Mouse (Mus musculus): ENCODE results near the gene Adam15. TPM values are rescaled to one million over a fixed set of nuclear protein-coding genes. Genes with fewer than 3 reads are reported as not detected.

Gene Adam15
- total RNA-seq, 1 experiment, result 56.3 TPM

DNA sequence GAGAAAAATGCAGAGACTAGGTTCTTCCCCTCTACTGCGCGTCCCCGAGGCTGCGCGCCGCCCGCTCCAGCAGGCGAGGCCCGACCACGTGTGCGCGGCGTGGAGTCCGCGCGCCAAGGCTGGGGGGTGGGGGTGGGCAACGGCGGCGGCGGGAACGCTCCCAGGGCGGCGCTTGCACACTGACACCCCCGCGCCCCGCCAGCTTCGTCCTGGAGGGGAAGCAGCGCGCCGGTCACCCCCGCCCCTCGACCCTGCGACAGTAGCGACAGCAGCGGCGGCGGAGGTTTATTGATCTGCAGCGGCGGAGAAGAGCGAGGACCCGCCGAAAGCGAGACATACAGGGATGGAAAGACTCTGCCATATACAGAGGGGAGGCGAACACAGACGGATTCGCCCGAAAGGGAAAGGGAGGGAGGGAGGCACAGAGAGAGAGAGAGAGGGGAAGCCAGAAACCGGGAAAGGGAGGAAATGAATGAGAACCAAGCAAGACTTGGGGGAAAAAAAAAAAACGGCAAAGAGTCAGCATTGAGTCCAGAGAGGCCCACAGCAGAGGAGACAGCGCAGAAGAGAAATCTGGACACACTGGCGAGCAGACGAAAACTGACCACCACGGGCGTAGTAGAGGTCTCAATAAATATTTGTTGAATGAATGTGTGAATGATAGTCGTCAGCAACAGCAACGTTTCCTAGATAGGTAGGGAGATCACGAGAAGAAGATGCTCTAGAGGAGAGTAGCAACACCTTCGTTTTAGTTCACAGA lies 30.0 kb downstream of the Adam15 start:
- peaks cover 0 to 25% of the 10 kb centered on the region in 2 experiments; a peak in 2 of 4 replicates for H3K4me1 ChIP-seq (ENCODE audit: control insufficient read depth in 2 of 2, insufficient read depth in 2 of 2, low read length in 2 of 2, poor library complexity in 1 of 2)
- H3K27ac ChIP-seq (ENCODE audit: insufficient read depth, low read depth, low read length, poor library complexity, severe bottlenecking), result no peak overlapping the region
- no peak overlapping the region for H3K9ac ChIP-seq (ENCODE audit: insufficient read depth, low read depth, low read length, poor library complexity, severe bottlenecking)

DNA sequence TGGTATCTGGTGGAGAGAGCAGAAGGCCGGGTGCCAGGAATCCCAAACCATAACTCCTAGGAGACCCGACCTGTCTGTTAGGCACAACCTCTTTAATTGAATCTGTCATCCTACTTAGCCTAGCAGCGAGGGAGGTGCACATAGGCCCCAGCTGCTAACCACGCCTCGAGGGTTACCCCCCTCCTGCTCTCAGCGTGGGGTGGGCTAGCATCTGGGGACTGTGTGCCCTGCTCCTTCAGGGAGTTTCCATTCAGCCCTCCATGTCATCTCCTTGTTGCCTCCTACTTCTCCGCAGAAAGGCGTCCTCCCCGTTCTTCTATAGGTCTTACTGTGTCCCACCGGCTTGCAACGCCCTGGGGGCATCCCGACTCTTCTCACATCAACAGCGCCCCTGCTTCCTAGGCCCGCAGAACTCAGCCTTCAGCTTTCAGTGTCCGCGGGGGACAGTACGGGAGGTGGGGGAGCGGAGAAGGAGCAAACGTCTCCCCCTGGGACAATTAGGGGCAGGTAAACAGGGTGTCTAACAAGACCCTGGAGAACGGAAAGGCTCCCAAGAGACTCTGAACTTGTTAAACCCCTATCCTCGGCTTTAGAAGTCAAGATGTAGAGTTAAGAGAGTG lies 30.7 kb downstream of the Adam15 start:
- peak overlapping the region in 1 of 2 experiments; percentile 42; a peak in 1 of 4 replicates for H3K4me3 ChIP-seq (ENCODE audit: insufficient read depth in 1 of 2, low read depth in 1 of 2, low read length in 2 of 2, poor library complexity in 1 of 2, severe bottlenecking in 1 of 2)
- no peak for TF ChIP-seq HCFC1 (IDR thresholded peaks at IDR 0.05; ENCODE audit: borderline replicate concordance, insufficient read depth, low read length)
- no peak for TF ChIP-seq MAFK (IDR thresholded peaks at IDR 0.05; ENCODE audit: insufficient read depth, low read depth, low read length)
- no peak for TF ChIP-seq CHD2 (IDR thresholded peaks at IDR 0.05; ENCODE audit: low read depth, low read length)
- TF ChIP-seq ZNF384 (IDR thresholded peaks at IDR 0.05; ENCODE audit: low read depth, low read length), result no peak
- TF ChIP-seq ZC3H11A (IDR thresholded peaks at IDR 0.05; ENCODE audit: borderline replicate concordance, low read depth, low read length), result no peak
- H3K36me3 ChIP-seq (ENCODE audit: control insufficient read depth, insufficient read depth, low read length, poor library complexity, severe bottlenecking), result no peaks in the 10 kb centered on the region
- H3K9me3 ChIP-seq (ENCODE audit: control insufficient read depth, insufficient read depth, low read depth, low read length), result no peaks in the 10 kb centered on the region
- in situ Hi-C loops (cut with MboI; ENCODE audit: low sequenced_read_pairs in 2 of 2, unreplicated experiment in 2 of 2), result no loop called here
- no peak overlapping the region for H3K9ac ChIP-seq (ENCODE audit: insufficient read depth, low read depth, low read length, poor library complexity, severe bottlenecking)
- DNase-seq (ENCODE audit: low read depth, low spot score), result no peak
- no peak overlapping the region for H3K27ac ChIP-seq (ENCODE audit: insufficient read depth, low read depth, low read length, poor library complexity, severe bottlenecking)
- peaks cover 0 to 28% of the 10 kb centered on the region in 2 experiments; a peak in 2 of 4 replicates for H3K4me1 ChIP-seq (ENCODE audit: control insufficient read depth in 2 of 2, insufficient read depth in 2 of 2, low read length in 2 of 2, poor library complexity in 1 of 2)

More for the DNA sequence above, 30.0 kb downstream of the Adam15 start:
- peak overlapping the region in 1 of 2 experiments; percentile 42; a peak in 2 of 4 replicates for H3K4me3 ChIP-seq (ENCODE audit: insufficient read depth in 1 of 2, low read depth in 1 of 2, low read length in 2 of 2, poor library complexity in 1 of 2, severe bottlenecking in 1 of 2)
- no peak for TF ChIP-seq ZC3H11A (IDR thresholded peaks at IDR 0.05; ENCODE audit: borderline replicate concordance, low read depth, low read length)
- no peak for TF ChIP-seq ZNF384 (IDR thresholded peaks at IDR 0.05; ENCODE audit: low read depth, low read length)
- TF ChIP-seq HCFC1 (IDR thresholded peaks at IDR 0.05; ENCODE audit: borderline replicate concordance, insufficient read depth, low read length), result no peak
- no peak for TF ChIP-seq CHD2 (IDR thresholded peaks at IDR 0.05; ENCODE audit: low read depth, low read length)
- no peak for TF ChIP-seq MAFK (IDR thresholded peaks at IDR 0.05; ENCODE audit: insufficient read depth, low read depth, low read length)
- no peaks in the 10 kb centered on the region for H3K9me3 ChIP-seq (ENCODE audit: control insufficient read depth, insufficient read depth, low read depth, low read length)
- DNase-seq (ENCODE audit: low read depth, low spot score), result no peak
- no peaks in the 10 kb centered on the region for H3K36me3 ChIP-seq (ENCODE audit: control insufficient read depth, insufficient read depth, low read length, poor library complexity, severe bottlenecking)
- in situ Hi-C loops (cut with MboI; ENCODE audit: low sequenced_read_pairs in 2 of 2, unreplicated experiment in 2 of 2), result no loop called here

DNA sequence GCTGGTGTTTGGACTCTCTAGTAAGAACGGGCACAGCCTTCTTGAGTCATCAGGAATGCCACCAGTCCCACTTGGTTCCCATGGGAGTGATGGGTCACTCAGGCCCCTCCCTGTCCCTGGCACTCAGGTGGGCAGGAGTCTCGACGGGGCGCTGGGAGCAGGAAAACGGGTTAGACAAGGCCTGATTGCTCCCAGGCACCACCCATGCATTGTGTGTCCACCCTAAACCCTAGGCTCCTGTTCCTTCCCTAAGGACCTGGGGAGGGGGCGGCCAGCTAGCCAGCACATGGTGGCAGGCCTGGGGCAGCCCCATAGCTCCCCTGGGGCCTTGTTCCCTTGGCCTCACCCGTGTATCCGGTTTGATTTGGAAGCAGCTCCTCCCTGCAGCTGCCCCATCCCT lies 31.5 kb downstream of the Adam15 start:
- H3K4me1 ChIP-seq (ENCODE audit: control insufficient read depth in 2 of 2, insufficient read depth in 2 of 2, low read length in 2 of 2, poor library complexity in 1 of 2), result peaks cover 0 to 26% of the 10 kb centered on the region in 2 experiments; a peak in 2 of 4 replicates
- no peaks in the 10 kb centered on the region for H3K36me3 ChIP-seq (ENCODE audit: control insufficient read depth, insufficient read depth, low read length, poor library complexity, severe bottlenecking)
- in situ Hi-C loops (cut with MboI; ENCODE audit: low sequenced_read_pairs in 2 of 2, unreplicated experiment in 2 of 2), result no loop called here

DNA sequence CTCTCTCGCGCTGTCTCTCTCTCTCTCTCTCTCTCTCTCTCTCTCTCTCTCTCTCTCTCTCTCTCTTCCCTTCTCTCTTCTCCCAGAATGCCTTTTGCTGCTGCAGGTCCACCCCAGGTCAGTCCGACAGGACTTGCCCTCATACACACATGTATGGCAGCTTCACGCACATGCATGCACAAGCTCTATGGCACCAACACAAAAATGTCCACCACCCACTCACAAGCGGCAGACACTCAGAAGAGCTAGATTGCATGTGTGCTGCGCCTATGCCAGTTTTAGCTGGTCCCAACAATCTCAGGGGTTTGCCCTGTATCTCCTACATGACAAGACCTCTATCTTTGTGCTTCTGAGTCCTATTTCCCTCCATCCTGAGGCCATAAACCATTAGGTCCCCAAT lies 32.5 kb downstream of the Adam15 start:
- no peak overlapping the region for H3K4me3 ChIP-seq (ENCODE audit: insufficient read depth in 1 of 2, low read depth in 1 of 2, low read length in 2 of 2, poor library complexity in 1 of 2, severe bottlenecking in 1 of 2)
- no peaks in the 10 kb centered on the region for H3K9me3 ChIP-seq (ENCODE audit: control insufficient read depth, insufficient read depth, low read depth, low read length)
- in situ Hi-C loops (cut with MboI; ENCODE audit: low sequenced_read_pairs in 2 of 2, unreplicated experiment in 2 of 2), result no loop called here
- H3K27ac ChIP-seq (ENCODE audit: insufficient read depth, low read depth, low read length, poor library complexity, severe bottlenecking), result no peak overlapping the region
- H3K9ac ChIP-seq (ENCODE audit: insufficient read depth, low read depth, low read length, poor library complexity, severe bottlenecking), result no peak overlapping the region; the same call in 1 of the 2 replicates
- no peak for DNase-seq (ENCODE audit: low read depth, low spot score)
- peaks cover 0 to 22% of the 10 kb centered on the region in 2 experiments; a peak in 2 of 4 replicates for H3K4me1 ChIP-seq (ENCODE audit: control insufficient read depth in 2 of 2, insufficient read depth in 2 of 2, low read length in 2 of 2, poor library complexity in 1 of 2)
- no peaks in the 10 kb centered on the region for H3K36me3 ChIP-seq (ENCODE audit: control insufficient read depth, insufficient read depth, low read length, poor library complexity, severe bottlenecking)
- no peak for TF ChIP-seq HCFC1 (IDR thresholded peaks at IDR 0.05; ENCODE audit: borderline replicate concordance, insufficient read depth, low read length)
- TF ChIP-seq CHD2 (IDR thresholded peaks at IDR 0.05; ENCODE audit: low read depth, low read length), result no peak
- TF ChIP-seq ZNF384 (IDR thresholded peaks at IDR 0.05; ENCODE audit: low read depth, low read length), result no peak
- TF ChIP-seq MAFK (IDR thresholded peaks at IDR 0.05; ENCODE audit: insufficient read depth, low read depth, low read length), result no peak
- TF ChIP-seq ZC3H11A (IDR thresholded peaks at IDR 0.05; ENCODE audit: borderline replicate concordance, low read depth, low read length), result no peak

More for the DNA sequence above, 31.5 kb downstream of the Adam15 start:
- Histone ChIP-seq H3K4me3 (ENCODE audit: insufficient read depth in 1 of 2, low read depth in 1 of 2, low read length in 2 of 2, poor library complexity in 1 of 2, severe bottlenecking in 1 of 2) (no peak overlapping the region), H3K27ac (ENCODE audit: insufficient read depth, low read depth, low read length, poor library complexity, severe bottlenecking) (no peak overlapping the region), H3K9me3 (ENCODE audit: control insufficient read depth, insufficient read depth, low read depth, low read length) (no peaks in the 10 kb centered on the region), H3K9ac (ENCODE audit: insufficient read depth, low read depth, low read length, poor library complexity, severe bottlenecking) (no peak overlapping the region)
- no peak for DNase-seq (ENCODE audit: low read depth, low spot score)
- TF ChIP-seq HCFC1 (IDR thresholded peaks at IDR 0.05; ENCODE audit: borderline replicate concordance, insufficient read depth, low read length) (no peak), MAFK (IDR thresholded peaks at IDR 0.05; ENCODE audit: insufficient read depth, low read depth, low read length) (no peak), ZC3H11A (IDR thresholded peaks at IDR 0.05; ENCODE audit: borderline replicate concordance, low read depth, low read length) (no peak), ZNF384 (IDR thresholded peaks at IDR 0.05; ENCODE audit: low read depth, low read length) (no peak), CHD2 (IDR thresholded peaks at IDR 0.05; ENCODE audit: low read depth, low read length) (no peak)

All from ES-E14 (cell line).